ENCODE assay signal across 10 mouse cellular contexts in genomic region chr9:60920673-60921062, GRCm38 (mm10).
DNase-seq lines count a peak whose midpoint lies in the region; ATAC-seq and TF ChIP-seq lines count a peak whose summit lies in the region.
"Had no signal": no experiment of that assay in that cellular context is flagged by ENCODE, and none has a peak within 500 bp of the region (broad histone marks: within the 10 kb centered on the region; RNA-seq: fewer than 3 reads in every experiment).

No protein-coding gene starts in this region.

- no peak for TF ChIP-seq CTCF in kidney, adult 2 months (conservative IDR thresholded peaks at IDR 0.05; ENCODE audit: insufficient read depth, insufficient read length, low read depth, low read length)

- no peak overlapping the region for H3K27ac ChIP-seq in kidney, adult 2 months (ENCODE audit: insufficient read depth, low read depth, low read length)
- H3K27ac ChIP-seq in embryonic facial prominence, embryonic 13.5 days: peak overlapping the region; percentile 60
- peak overlapping the region; percentile 6; the same call in 1 of the 2 replicates for H3K27ac ChIP-seq in limb, embryonic 15.5 days
- H3K27ac ChIP-seq in hindbrain, embryonic 14.5 days: no peak overlapping the region
- H3K27ac ChIP-seq: liver, embryonic 12.5 days had no signal

- no peaks in the 10 kb centered on the region for H3K4me1 ChIP-seq in kidney, adult 2 months (ENCODE audit: control insufficient read depth, insufficient read depth, low read length)
- H3K4me1 ChIP-seq in embryonic facial prominence, embryonic 13.5 days: peaks cover 36% of the 10 kb centered on the region
- H3K4me1 ChIP-seq in limb, embryonic 15.5 days: peaks cover 23% of the 10 kb centered on the region
- no peaks in the 10 kb centered on the region for H3K4me1 ChIP-seq in hindbrain, embryonic 14.5 days (replicated peaks; ENCODE audit: control insufficient read depth, insufficient read depth, low read length)
- H3K4me1 ChIP-seq: liver, embryonic 12.5 days had no signal

- no peak for TF ChIP-seq POLR2A in kidney, adult 2 months (IDR thresholded peaks at IDR 0.05; ENCODE audit: low read depth, low read length)

- 0 out of 2 replicates have a peak overlapping the region, but pooled peaks have one; percentile 5 for H3K4me2 ChIP-seq in embryonic facial prominence, embryonic 13.5 days
- no peak overlapping the region for H3K4me2 ChIP-seq in limb, embryonic 15.5 days
- H3K4me2 ChIP-seq in hindbrain, embryonic 14.5 days (replicated peaks): no peak overlapping the region
- H3K4me2 ChIP-seq: liver, embryonic 12.5 days had no signal

- ATAC-seq in embryonic facial prominence, embryonic 13.5 days (ENCODE audit: insufficient number of reproducible peaks, insufficient read depth, low FRiP score, low TSS enrichment, low read depth): no peak
- no peak for ATAC-seq in limb, embryonic 15.5 days (ENCODE audit: insufficient number of reproducible peaks, low FRiP score, low TSS enrichment, low read depth)
- ATAC-seq in hindbrain, embryonic 14.5 days (ENCODE audit: low FRiP score): no peak
- ATAC-seq: liver, embryonic 12.5 days had no signal

- no peaks in the 10 kb centered on the region for H3K36me3 ChIP-seq in kidney, adult 2 months (ENCODE audit: control insufficient read depth, insufficient read depth, low read length)
- no peaks in the 10 kb centered on the region for H3K36me3 ChIP-seq in embryonic facial prominence, embryonic 13.5 days
- no peaks in the 10 kb centered on the region for H3K36me3 ChIP-seq in limb, embryonic 15.5 days
- H3K36me3 ChIP-seq in hindbrain, embryonic 14.5 days (replicated peaks; ENCODE audit: control insufficient read depth, insufficient read depth): no peaks in the 10 kb centered on the region
- H3K36me3 ChIP-seq: liver, embryonic 12.5 days had no signal

- WGBS in kidney, adult 2 months: 46% methylated on average over 10 of the region's 10 CpGs
- 42% methylated on average over 10 of the region's 10 CpGs for WGBS in embryonic facial prominence, embryonic 13.5 days
- 32% methylated on average over 10 of the region's 10 CpGs for WGBS in limb, embryonic 15.5 days
- WGBS in hindbrain, embryonic 14.5 days: 77% methylated on average over 10 of the region's 10 CpGs

- H3K4me3 ChIP-seq in kidney, adult 2 months (ENCODE audit: insufficient read depth, low read depth, low read length): no peak overlapping the region
- no peak overlapping the region for H3K4me3 ChIP-seq in embryonic facial prominence, embryonic 13.5 days
- H3K4me3 ChIP-seq in limb, embryonic 15.5 days: no peak overlapping the region
- H3K4me3 ChIP-seq in hindbrain, embryonic 14.5 days (replicated peaks; ENCODE audit: low read length): no peak overlapping the region
- H3K4me3 ChIP-seq: liver, embryonic 12.5 days had no signal

- no peaks in the 10 kb centered on the region for H3K27me3 ChIP-seq in kidney, adult 2 months (replicated peaks; ENCODE audit: control insufficient read depth, insufficient read depth, low read length)
- no peaks in the 10 kb centered on the region for H3K27me3 ChIP-seq in embryonic facial prominence, embryonic 13.5 days
- H3K27me3 ChIP-seq in limb, embryonic 15.5 days: no peaks in the 10 kb centered on the region
- H3K27me3 ChIP-seq in hindbrain, embryonic 14.5 days (ENCODE audit: control insufficient read depth, insufficient read depth, low read length): no peaks in the 10 kb centered on the region

- no peaks in the 10 kb centered on the region for H3K9me3 ChIP-seq in embryonic facial prominence, embryonic 13.5 days
- H3K9me3 ChIP-seq in limb, embryonic 15.5 days: no peaks in the 10 kb centered on the region
- no peaks in the 10 kb centered on the region for H3K9me3 ChIP-seq in hindbrain, embryonic 14.5 days (ENCODE audit: control insufficient read depth, low read length)
- H3K9me3 ChIP-seq: liver, embryonic 12.5 days had no signal

- DNase-seq in kidney, adult 2 months: peak; percentile 10
- no peak for DNase-seq in kidney, adult 11 months
- DNase-seq in MN1 (ENCODE audit: low spot score): peak; percentile 17
- DNase-seq in hindbrain, embryonic 14.5 days (ENCODE audit: low spot score): no peak
- DNase-seq in layer of hippocampus, adult 18-20 months (ENCODE audit: low spot score in 2 of 2): no peak
- DNase-seq in layer of hippocampus, postnatal 36 days: no peak
- DNase-seq: right cerebral cortex, adult 18-20 months had no signal

- H3K9ac ChIP-seq in embryonic facial prominence, embryonic 13.5 days: no peak overlapping the region
- H3K9ac ChIP-seq in limb, embryonic 15.5 days: no peak overlapping the region
- H3K9ac ChIP-seq in hindbrain, embryonic 14.5 days: no peak overlapping the region
- H3K9ac ChIP-seq: liver, embryonic 12.5 days had no signal

Comparison
In these comparisons a context has a peak if more than half of its experiments do, and no peak if none do; other contexts are left out.
1. DNase-seq: peak in kidney, adult 2 months (single experiment) and MN1 (single experiment); none in kidney, adult 11 months (single experiment), hindbrain, embryonic 14.5 days (single experiment), layer of hippocampus, adult 18-20 months (0 of 2) and layer of hippocampus, postnatal 36 days (0 of 2).
2. H3K27ac ChIP-seq: peak in embryonic facial prominence, embryonic 13.5 days (single experiment) and limb, embryonic 15.5 days (single experiment); none in kidney, adult 2 months (single experiment) and hindbrain, embryonic 14.5 days (single experiment).